Mouse (Mus musculus) thymus, adult 18-20 months (tissue): ENCODE data around the gene Mindy2.
"Not testable (repeated sequence)": the region's sequence is repeated elsewhere in the genome, so short reads cannot be mapped to it uniquely, and the experiment has no call there.

Source experiments
- DNase-seq, 2 experiments: peaks; one replicate each; pipeline ENCODE4 v3.0.0; 2022; ENCODE audit warnings: mixed read lengths in 2 of 2

Gene Mindy2

GRCm38 (mm10) chr9:70578123-70578522, 78.9 kb downstream of the Mindy2 start:
- DNase-seq: no peak

DNA sequence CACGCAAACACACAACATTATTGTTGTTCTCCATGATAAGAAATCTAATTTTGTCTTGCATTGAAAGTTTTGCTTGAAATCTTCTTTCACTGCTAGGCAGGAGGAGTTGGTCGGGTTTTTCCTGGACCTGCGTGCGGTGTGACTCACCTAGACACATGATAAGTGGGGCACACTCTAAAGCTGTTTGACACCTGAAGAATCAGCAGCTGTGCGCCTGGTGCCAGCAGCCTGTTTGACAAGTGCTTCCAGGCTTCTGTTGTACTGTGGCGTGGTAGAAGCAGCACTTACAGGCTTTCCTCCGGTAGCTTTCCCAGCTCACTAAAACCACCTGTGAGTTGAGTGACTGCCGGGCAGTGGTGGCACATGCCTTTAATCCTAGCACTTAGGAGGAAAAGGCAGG, 86.6 kb downstream of the Mindy2 start:
- no peak for DNase-seq

- no peak for DNase-seq
Measured at GRCm38 (mm10) chr9:70567651-70568050, 89.3 kb downstream of the Mindy2 start.

DNA sequence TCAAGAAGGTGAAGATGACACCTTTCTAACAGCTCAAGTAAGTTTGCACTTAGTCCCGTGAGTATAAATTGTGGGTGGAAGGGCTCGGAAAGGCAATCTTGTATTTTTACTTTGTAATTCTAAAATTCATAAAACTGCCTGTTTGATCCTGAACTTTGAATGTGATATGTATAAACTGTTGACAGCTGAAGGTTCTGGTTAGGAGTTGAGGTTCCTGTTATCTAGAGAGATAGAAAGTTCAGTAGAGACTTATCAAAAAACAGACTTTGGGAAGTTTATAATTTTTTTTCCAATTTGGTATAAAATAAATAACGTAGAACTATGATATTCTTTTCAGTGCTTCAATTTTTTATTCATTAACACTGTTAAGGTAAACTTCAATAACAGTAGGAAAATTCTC, 94.1 kb downstream of the Mindy2 start:
- DNase-seq: no peak

GRCm38 (mm10) chr9:70556796-70557195, 100.2 kb downstream of the Mindy2 start:
- DNase-seq: no peak

DNA sequence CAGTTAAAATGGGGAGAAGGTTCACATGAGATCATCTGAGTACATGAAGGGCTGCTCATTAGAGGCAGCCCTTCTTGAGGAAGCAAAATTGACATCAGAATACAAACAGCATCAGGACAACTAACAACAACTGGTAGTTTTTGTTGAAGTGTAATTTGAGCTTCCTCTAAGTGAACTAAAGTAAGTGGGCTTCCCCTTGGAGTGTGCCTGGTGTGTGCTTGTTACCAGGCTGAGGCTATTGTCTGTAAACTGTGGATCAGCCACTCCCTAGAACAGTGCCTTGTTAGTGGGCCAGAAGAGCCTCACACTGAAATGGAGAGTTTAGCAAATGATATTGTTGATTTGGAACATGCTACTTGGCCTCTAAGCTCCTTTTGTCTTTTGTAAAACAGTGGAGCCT, 101.5 kb downstream of the Mindy2 start:
- no peak for DNase-seq

DNA sequence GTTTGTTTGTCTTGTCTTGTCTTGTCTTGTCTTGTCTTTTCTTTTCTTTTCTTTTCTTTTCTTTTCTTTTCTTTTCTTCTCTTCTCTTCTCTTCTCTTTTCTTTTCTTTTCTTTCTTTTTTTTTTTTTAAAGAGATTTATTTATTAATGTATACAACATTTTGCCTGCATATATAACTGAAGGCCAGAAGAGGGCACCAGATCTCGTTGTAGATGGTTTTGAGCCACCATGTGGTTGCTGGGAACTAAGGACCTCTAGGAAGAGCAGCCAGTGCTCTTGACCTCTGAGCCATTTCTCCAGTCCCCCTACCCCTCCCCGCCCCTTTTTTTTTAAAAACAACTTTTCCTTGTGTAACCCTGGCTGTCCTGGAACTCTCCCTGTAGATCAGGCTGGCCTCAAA, 104.7 kb downstream of the Mindy2 start:
- not testable (repeated sequence) for DNase-seq

- DNase-seq: no peak
Measured at GRCm38 (mm10) chr9:70551524-70551923, 105.5 kb downstream of the Mindy2 start.
